Mouse (Mus musculus) lung, embryonic 16.5 days (tissue): Measurements from ENCODE around the gene Aarsd1. TPM values are rescaled to one million over a fixed set of nuclear protein-coding genes. Genes with fewer than 3 reads are reported as not detected.
"Not testable (repeated sequence)": the region's sequence is repeated elsewhere in the genome, so short reads cannot be mapped to it uniquely, and the experiment has no call there.

Source experiments
- ATAC-seq: fragments of 200-750 bp; cut with Nextera tagmentation; 2 replicates; pipeline ENCODE4 v1.8.0; 2017; ENCODE audit warnings: low read depth, mild to moderate bottlenecking, moderate library complexity
- H3K27ac ChIP-seq: fragments of 300-500 bp; sonication (generic); 2 replicates; pipeline ENCODE4 v1.5.1; 2014; ENCODE audit warnings: mild to moderate bottlenecking, control low read depth, low read length
- H3K27me3 ChIP-seq: fragments of 300-500 bp; sonication (generic); 2 replicates; pipeline ENCODE4 v1.6.1; 2014; ENCODE audit warnings: low read depth, low read length, mixed read lengths; ENCODE audit not compliant: control insufficient read depth, insufficient read depth
- H3K36me3 ChIP-seq: fragments of 300-500 bp; sonication (generic); 2 replicates; pipeline ENCODE4 v1.6.1; 2014; ENCODE audit warnings: low read length; ENCODE audit not compliant: control insufficient read depth, insufficient read depth
- H3K4me1 ChIP-seq: fragments of 300-500 bp; sonication (generic); replicated peaks from 2 replicates; pipeline ENCODE4 v1.6.1; 2014; ENCODE audit warnings: low read length, mixed read lengths; ENCODE audit not compliant: control insufficient read depth, insufficient read depth
- H3K4me2 ChIP-seq: fragments of 300-500 bp; sonication (generic); 2 replicates; pipeline ENCODE4 v1.6.1; 2014; ENCODE audit warnings: low read depth, low read length, control low read depth
- H3K4me3 ChIP-seq: fragments of 300-500 bp; sonication (generic); 2 replicates; pipeline ENCODE4 v1.5.1; 2014; ENCODE audit warnings: mild to moderate bottlenecking, low read length, control low read depth
- H3K9ac ChIP-seq: fragments of 300-500 bp; sonication (generic); 2 replicates; pipeline ENCODE4 v1.6.1; 2014; ENCODE audit warnings: low read length, control low read depth
- H3K9me3 ChIP-seq: fragments of 300-500 bp; sonication (generic); 2 replicates; pipeline ENCODE4 v1.6.1; 2016; ENCODE audit warnings: low read length; ENCODE audit not compliant: control insufficient read depth
- whole genome bisulfite sequencing: fragments of 180-500 bp; shearing (Covaris S2); extraction: QIAGEN DNeasy Blood & Tissue Kit; methylation state at CpG from one replicate; pipeline ENCODE4 v1.1.7; 2014; 5-methylcytosine and 5-hydroxymethylcytosine counted together
- polyA plus RNA-seq: library from polyadenylated mRNA; unstranded; fragments of >200 nt; fragmentation: Nextera tagmentation; extraction: Ambion mirVana; gene quantifications from 2 replicates; pipeline ENCODE4 v1.2.1, GENCODE M21; 2015

Aarsd1 gene
- polyA plus RNA-seq, 1 experiment from 2014 or later, result 67.2 TPM

- 40% methylated on average over 3 of the region's 3 CpGs for WGBS
Observed at GRCm38 (mm10) chr11:101438006-101438405, 20.6 kb upstream of the Aarsd1 start.

GRCm38 (mm10) chr11:101436916-101437315, 19.5 kb upstream of the Aarsd1 start:
- Histone ChIP-seq H3K4me2 (no peak overlapping the region), H3K27me3 (no peaks in the 10 kb centered on the region), H3K36me3 (peaks cover 16% of the 10 kb centered on the region), H3K27ac (no peak overlapping the region), H3K9ac (no peak overlapping the region), H3K9me3 (no peaks in the 10 kb centered on the region), H3K4me3 (no peak overlapping the region), H3K4me1 (no peaks in the 10 kb centered on the region)
- no peak for ATAC-seq
- 75% methylated on average over 4 of the region's 4 CpGs for WGBS

More at GRCm38 (mm10) chr11:101438006-101438405, 20.6 kb upstream of the Aarsd1 start:
- H3K4me3 ChIP-seq, H3K27me3 ChIP-seq, H3K9me3 ChIP-seq, ATAC-seq, H3K27ac ChIP-seq, H3K4me1 ChIP-seq, H3K9ac ChIP-seq, H3K4me2 ChIP-seq: not testable (repeated sequence)
- H3K36me3 ChIP-seq, result peaks cover 12% of the 10 kb centered on the region

- Histone ChIP-seq H3K27ac (no peak overlapping the region), H3K36me3 (peaks cover 22% of the 10 kb centered on the region), H3K9ac (no peak overlapping the region), H3K4me1 (no peaks in the 10 kb centered on the region), H3K9me3 (no peaks in the 10 kb centered on the region), H3K4me3 (no peak overlapping the region), H3K4me2 (no peak overlapping the region), H3K27me3 (no peaks in the 10 kb centered on the region)
- 68% methylated on average over 4 of the region's 4 CpGs for WGBS
- no peak for ATAC-seq
Observed at GRCm38 (mm10) chr11:101435831-101436230, 18.4 kb upstream of the Aarsd1 start.

- Histone ChIP-seq H3K4me3 (no peak overlapping the region), H3K9ac (no peak overlapping the region), H3K9me3 (no peaks in the 10 kb centered on the region), H3K4me1 (no peaks in the 10 kb centered on the region), H3K27me3 (no peaks in the 10 kb centered on the region), H3K4me2 (no peak overlapping the region), H3K27ac (no peak overlapping the region), H3K36me3 (peaks cover 26% of the 10 kb centered on the region)
- WGBS, result 88% methylated on average over 13 of the region's 13 CpGs
- ATAC-seq, result no peak
Observed at GRCm38 (mm10) chr11:101433396-101433795, 16.0 kb upstream of the Aarsd1 start.

- Histone ChIP-seq H3K4me3 (no peak overlapping the region), H3K4me2 (no peak overlapping the region), H3K9ac (no peak overlapping the region), H3K27me3 (no peaks in the 10 kb centered on the region), H3K4me1 (peaks cover 8% of the 10 kb centered on the region), H3K36me3 (peaks cover 26% of the 10 kb centered on the region), H3K9me3 (no peaks in the 10 kb centered on the region), H3K27ac (no peak overlapping the region)
- 89% methylated on average over 9 of the region's 9 CpGs for WGBS
- no peak for ATAC-seq
Observed at GRCm38 (mm10) chr11:101431327-101431726, 13.9 kb upstream of the Aarsd1 start.

- WGBS, result 47% methylated on average over 8 of the region's 8 CpGs
- H3K4me3 ChIP-seq, result peak overlapping the region; percentile 79
- peaks cover 5% of the 10 kb centered on the region for H3K36me3 ChIP-seq
- peak overlapping the region; percentile 82 for H3K4me2 ChIP-seq
- no peak for ATAC-seq
- no peaks in the 10 kb centered on the region for H3K9me3 ChIP-seq
- H3K4me1 ChIP-seq, result peaks cover 15% of the 10 kb centered on the region
- no peaks in the 10 kb centered on the region for H3K27me3 ChIP-seq
- H3K27ac ChIP-seq, result no peak overlapping the region
- peak overlapping the region; percentile 79 for H3K9ac ChIP-seq
Observed at GRCm38 (mm10) chr11:101426165-101426564, 8.8 kb upstream of the Aarsd1 start.

GRCm38 (mm10) chr11:101424925-101425813, 7.8 kb upstream of the Aarsd1 start, which contains the start of the genes Rundc1 and Ptges3l:
Gene Rundc1, plus strand, starts transcription at chr11:101425085.
Gene Ptges3l, minus strand, starts transcription at chr11:101425333.
- H3K27me3 ChIP-seq, result no peaks in the 10 kb centered on the region
- peak within 1 kb of the TSS; percentile 80 for H3K27ac ChIP-seq
- peak within 1 kb of the TSS; percentile 79 for H3K9ac ChIP-seq
- H3K4me1 ChIP-seq, result peaks cover 15% of the 10 kb centered on the region
- peak; percentile 97 for ATAC-seq
- under 1% methylated on average over 80 of the region's 81 CpGs for WGBS
- H3K4me2 ChIP-seq, result peak within 1 kb of the TSS; percentile 82
- peak within 1 kb of the TSS; percentile 79 for H3K4me3 ChIP-seq
- H3K36me3 ChIP-seq, result peaks cover 3% of the 10 kb centered on the region
- no peaks in the 10 kb centered on the region for H3K9me3 ChIP-seq

- peak within 1 kb of the TSS; percentile 79 for H3K9ac ChIP-seq
- no peaks in the 10 kb centered on the region for H3K36me3 ChIP-seq
- 3% methylated on average over 23 of the region's 23 CpGs for WGBS
- H3K27ac ChIP-seq, result peak within 1 kb of the TSS; percentile 80
- peak within 1 kb of the TSS; percentile 82 for H3K4me2 ChIP-seq
- H3K9me3 ChIP-seq, result no peaks in the 10 kb centered on the region
- no peaks in the 10 kb centered on the region for H3K27me3 ChIP-seq
- H3K4me1 ChIP-seq, result peaks cover 15% of the 10 kb centered on the region
- H3K4me3 ChIP-seq, result peak within 1 kb of the TSS; percentile 79
- ATAC-seq, result peak; percentile 78
Observed at GRCm38 (mm10) chr11:101424105-101424851, 6.9 kb upstream of the Aarsd1 start, which contains the start of gene Gm27029. Gene Gm27029, minus strand, starts transcription at chr11:101424796.

GRCm38 (mm10) chr11:101420148-101420547, 2.7 kb upstream of the Aarsd1 start:
- ATAC-seq, result no peak
- Histone ChIP-seq H3K4me3 (no peak overlapping the region), H3K27ac (no peak overlapping the region), H3K4me2 (no peak overlapping the region), H3K4me1 (peaks cover 6% of the 10 kb centered on the region), H3K27me3 (no peaks in the 10 kb centered on the region), H3K9ac (no peak overlapping the region), H3K36me3 (no peaks in the 10 kb centered on the region), H3K9me3 (no peaks in the 10 kb centered on the region)
- WGBS, result 80% methylated on average over 5 of the region's 5 CpGs
